Mouse (Mus musculus) kidney, adult 11 months (tissue): ENCODE results near the gene Apold1.

Experiments
- DNase-seq: peaks from one replicate; pipeline ENCODE4 v3.0.0; 2022

The Apold1 gene

DNA sequence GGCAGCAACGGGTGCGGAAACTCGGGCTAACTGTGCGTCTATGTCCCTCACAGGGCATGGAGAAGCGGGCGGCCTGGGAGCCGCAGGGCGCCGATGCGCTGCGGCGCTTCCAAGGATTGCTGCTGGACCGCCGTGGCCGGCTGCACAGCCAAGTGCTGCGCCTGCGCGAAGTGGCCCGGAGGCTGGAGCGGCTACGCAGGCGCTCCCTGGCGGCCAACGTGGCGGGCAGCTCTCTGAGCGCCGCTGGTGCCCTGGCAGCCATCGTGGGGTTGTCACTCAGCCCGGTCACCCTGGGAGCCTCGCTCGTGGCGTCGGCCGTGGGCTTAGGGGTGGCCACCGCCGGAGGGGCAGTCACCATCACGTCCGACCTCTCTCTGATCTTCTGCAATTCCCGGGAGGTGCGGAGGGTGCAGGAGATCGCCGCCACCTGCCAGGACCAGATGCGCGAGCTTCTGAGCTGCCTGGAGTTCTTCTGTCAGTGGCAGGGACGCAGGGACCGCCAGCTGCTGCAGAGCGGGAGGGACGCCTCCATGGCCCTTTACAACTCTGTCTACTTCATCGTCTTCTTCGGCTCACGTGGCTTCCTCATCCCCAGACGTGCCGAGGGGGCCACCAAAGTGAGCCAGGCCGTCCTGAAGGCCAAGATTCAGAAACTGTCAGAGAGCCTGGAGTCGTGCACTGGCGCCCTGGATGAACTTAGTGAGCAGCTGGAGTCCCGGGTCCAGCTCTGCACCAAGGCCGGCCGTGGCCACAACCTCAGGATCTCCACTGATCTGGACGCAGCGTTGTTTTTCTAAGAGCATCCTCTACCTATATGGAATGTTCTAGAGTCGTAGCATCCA is 2.2 kb downstream of the Apold1 start:
- DNase-seq, result peak; percentile 87

DNA sequence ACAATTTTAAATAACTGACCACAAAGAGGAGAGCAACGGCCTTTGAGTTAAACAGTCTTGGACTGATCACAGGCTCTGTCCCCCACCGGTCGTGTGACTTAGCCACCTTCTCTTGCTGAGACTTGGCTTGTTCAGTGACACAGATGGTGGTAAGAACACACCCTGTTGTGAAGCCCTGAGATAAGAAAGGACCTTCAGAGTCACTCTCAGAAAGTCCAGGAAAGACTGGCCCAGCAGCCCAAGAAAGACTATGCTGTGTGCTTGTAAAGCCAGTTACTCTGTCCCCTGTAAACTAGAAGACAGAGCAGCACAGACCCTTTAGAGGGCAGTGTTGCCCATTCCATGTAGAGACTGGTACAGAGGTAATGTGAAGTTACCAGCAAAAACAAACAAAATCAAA is 3.2 kb downstream of the Apold1 start:
- no peak for DNase-seq

DNA sequence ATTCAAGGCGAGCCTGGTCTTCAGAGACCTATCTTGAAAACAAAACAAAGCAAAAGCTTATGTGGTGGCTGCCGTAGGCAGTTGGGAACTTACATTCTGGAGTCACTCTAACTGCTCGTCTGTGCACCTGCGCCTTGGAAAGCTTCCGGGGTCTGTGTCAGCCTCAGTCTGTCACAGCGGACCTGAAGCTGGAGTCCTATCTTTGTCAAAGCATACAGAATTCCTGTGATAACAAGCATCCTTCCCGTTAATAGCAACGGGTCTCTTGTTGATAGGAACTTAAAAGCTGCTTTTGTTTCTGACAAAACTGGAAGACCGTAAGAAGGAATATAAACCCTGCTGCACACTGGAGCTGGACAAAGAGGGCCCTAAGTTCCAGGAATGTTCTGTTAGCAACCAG is 6.9 kb downstream of the Apold1 start:
- no peak for DNase-seq

DNA sequence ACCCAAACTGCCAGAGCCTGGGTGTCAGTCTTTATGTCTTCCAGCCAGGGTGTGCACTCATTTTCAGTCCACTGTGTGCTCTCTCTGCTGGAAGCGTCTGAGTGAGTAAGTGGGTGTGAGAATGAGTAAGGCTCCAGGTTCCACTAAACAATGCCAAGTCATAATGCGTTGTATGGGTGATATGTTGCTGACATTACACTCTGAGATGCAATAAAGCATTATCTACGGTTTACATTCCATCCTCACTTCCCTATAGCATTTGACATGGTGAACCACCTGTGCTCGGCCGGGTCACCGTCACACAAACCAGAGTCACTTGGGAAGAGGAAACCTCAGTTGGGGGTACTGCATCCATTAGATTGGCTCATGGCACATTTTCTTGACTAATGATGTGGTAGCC is 9.2 kb downstream of the Apold1 start:
- no peak for DNase-seq

DNA sequence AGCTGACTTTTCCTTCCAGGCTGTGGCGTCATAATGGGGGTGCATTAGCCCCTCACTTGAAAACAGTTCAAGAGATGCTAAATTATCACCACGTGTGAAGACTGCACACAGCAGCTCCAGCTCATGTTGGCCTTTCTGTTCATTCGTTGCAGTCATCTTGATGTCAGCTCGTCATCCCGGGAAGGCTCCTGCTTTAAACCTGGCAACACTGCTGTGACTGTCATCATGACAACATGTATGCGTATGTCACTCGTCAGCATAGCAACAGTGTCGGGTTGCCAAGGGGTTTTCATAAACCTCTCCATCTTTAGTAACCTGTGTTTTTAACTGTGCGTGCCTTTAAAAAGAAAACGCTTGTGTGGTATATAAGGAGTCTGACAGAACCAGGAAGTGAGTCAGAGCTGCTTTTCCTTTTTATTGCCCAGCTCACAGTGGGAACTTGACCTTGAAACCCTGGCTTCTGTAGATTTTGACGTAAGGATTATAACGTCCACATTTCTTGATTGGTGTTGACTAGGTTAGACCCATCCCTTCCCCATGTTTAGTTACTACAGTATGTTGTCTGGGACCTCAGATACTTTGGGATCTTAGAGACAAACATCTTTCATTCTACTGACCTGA is 12.6 kb downstream of the Apold1 start:
- DNase-seq, result no peak

DNA sequence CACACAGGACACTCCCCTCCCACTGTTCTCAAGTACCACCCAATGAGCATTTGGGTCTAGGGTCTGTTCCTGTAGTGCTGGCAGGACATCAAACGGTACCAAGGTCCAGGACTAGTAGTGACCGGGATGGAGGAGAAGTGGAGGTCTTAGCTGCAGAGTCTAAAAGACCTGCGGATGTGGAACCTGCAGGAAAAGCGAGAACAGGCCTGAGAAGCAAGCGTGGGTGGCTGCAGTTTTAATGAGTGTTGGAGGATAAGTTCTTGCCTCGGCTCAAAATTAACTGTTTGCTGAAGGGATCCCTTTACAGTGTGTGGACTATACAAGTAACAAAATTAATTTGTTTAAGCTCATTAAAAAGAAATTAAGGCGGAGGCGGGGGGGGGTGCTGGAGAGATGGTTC is 13.5 kb downstream of the Apold1 start:
- DNase-seq, result no peak

DNA sequence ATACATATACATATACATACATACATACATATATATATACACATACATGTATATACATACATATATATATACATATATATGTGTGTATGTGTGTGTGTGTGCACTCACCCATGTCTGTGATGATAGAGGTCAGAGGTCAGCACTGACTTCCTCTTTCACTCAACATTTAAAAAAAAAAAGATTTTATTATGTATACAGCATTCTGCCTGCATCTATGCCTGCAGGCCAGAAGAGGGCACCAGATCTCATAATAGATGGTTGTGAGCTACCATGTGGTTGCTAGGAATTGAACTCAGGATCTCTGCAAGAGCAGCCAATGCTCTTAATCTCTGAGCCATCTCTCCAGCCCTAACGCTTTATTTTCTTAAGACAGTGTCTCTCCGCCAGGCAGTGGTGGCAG is 15.4 kb downstream of the Apold1 start:
- DNase-seq, result no peak

DNA sequence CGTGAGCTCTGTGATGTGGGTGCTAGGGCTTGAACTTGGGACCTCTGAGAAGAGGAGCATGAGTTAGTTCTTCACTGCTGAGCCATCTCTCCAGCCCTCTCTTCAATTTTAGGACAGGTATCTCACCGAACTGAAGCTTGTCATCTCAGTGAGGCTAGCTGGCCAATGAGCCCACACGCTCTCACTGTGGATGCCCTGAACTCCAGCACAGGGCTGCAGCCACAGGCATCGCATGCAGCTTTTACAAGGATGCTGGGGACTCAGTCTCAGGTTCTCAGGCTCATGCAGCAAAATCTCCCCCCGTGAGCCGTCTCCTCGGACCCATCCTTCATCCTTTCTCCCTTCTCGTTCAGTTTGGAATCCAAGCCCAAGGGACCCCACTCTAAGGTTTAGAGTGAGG is 16.6 kb downstream of the Apold1 start:
- no peak for DNase-seq

DNA sequence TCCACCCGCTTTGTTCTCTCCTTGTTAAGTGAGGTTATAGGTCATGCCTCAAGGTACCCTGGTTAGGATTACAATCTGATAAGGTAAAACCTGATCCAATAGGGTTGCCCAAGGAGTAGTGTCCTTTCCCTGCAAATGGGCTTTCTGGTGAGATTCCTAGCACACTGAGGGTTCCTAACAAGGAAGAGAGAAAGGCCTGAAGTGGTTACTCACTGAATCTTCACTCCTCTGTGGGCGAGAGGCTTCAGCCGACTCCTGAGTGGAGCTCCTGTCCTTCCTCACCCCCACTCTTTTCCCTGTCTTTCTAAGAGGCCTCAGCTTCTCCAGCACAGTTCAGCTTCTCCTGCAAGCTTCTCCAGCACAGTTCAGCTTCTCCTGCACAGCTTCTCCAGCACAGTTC is 17.3 kb downstream of the Apold1 start:
- DNase-seq, result no peak

DNA sequence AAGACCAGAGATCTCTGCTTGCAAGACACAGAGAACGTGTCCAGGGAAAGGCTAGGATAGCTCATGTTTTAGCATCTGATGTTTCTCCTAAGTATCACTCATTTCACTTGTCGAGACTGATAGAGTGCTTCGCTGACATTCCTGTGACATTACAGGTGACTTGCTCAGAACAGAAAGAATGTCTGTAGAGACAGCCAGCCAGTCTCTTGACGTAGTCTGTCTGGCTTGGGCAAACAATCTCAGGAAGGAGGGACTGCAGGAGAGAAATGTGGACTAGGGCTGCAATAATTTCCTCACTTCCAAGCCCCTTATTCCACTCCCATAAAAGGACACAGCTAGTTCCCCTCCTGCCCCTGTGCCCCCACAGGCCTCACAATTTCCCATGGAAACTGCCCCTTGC is 18.8 kb downstream of the Apold1 start:
- no peak for DNase-seq

DNA sequence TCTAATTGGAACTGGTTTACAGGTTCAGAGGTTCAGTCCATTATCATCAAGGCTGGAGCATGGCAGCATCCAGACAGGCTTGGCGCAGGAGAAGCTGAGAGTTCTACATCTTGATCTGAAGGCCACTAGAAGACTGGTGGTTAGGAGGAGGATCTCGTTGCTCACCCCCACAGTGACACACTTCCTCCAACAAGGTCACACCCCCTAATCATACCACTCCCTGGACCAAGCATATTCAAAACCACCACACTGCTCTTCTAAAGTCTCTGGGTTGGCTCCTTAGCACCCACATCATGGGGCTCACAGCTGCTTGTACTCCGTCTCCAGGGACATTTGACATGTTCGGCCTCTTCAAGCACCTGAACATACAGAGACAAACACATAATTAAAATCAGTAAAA is 20.5 kb downstream of the Apold1 start:
- DNase-seq, result no peak

DNA sequence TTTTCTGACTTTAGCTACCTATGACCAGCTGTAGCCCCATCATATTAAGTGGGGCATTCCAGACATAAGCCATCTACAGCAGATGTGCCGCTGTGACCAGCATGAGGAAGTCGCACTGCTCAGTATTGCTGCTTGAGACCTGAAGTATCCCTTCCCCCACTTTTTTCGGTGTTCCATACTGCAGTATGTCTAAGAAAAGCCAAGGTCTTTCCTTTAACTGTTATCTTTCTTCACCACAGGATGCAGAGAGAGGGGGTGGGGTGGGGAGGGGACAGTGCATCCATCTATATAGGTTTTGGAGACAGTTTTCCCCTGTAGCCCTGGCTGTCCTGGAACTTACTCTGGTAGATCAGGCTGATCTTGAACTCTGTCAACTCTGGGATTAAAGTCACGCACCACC is 24.9 kb downstream of the Apold1 start:
- no peak for DNase-seq

DNA sequence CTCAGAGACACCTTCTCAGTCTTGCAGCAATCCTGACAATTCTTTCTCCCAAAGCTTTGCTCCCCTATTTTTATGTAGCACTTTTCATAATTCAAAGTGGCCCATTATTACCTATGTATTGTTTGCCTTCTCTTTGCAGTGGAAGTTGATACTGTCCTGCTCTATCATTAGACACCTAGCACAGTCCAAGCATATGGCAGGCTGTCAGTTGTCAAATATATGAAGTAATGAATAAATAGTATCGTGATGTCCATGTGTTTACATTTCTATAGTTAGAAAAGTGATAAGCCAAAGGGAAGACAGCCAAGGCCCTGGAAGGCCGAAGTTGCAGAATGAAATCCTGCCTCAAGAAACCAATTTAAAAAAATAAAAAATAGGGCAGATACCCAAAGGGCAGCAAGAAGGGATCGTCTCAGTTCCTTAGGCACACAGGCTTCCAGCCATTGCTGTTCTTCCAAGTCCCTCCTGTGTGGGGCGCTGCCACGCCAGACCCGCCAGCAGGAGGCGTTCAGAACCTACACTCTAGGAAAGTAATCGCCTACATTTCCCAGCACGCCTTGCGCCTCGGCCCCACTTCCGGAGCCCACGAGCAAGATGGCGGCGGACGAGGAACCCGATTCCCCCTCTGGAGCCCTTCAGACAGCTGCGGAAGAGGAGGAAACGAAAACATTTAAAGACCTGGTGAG is 29.7 kb downstream of the Apold1 start, which contains the start of gene Ddx47:
Gene Ddx47 (plus strand): TSS at position 565 of the 686 bp plus-strand sequence.
- DNase-seq, result peak; percentile 93

DNA sequence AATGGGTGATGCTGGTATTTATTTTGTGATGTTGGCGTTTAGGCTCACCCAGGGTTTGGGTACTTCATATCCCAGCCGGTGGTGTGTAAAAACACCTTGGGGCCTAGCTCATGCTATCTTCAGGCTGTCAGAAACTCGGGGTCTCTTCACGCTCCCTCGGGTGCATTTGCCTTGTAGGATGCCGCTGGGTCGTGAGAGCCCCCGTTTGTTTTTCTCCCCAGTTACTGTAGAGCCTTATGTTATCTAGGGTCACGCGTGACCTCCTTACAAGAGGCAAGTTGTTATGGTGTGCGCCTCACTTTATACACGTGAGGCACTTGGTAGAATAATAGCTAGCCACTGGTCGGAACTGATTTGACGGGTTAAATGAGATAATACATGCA is 30.2 kb downstream of the Apold1 start:
- DNase-seq, result no peak

DNA sequence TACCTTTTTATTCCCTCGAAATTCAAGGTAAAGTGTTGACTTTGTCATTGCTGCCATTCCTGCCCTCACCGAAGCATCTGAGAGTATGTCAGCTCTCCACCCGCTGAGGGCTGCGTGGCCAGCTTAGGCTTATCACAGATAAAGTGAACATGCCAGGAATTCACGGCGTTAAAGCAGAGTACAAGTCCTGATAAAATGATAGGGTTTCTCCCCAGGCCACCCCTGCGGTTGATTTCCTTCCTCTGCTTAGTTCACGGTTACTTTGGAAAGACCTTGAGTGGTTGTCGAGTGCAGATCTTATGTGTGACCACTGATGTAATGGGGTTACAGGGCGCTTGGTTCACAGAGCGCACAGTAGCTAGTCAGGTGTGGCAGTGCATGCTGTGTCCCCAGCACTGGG is 35.7 kb downstream of the Apold1 start:
- no peak for DNase-seq

DNA sequence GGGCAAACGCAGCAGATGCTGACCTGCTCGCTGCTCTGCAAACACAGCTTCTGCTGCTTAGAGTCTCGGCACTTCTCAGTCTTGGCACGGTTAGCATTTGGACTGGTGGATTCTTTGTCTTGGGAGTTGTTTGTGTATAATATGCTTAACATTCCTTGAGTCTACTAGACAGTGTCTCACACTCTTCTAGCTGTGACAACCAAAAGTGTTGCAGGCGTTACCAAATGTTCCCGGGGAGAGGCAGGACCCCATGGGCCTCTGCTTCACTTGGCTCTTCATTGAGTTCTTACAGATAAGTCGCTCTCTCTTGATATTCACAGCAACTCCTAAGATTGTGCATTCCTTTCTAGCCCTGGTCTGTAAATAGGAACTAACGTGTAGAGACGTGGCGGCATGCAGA is 38.0 kb downstream of the Apold1 start:
- no peak for DNase-seq

DNA sequence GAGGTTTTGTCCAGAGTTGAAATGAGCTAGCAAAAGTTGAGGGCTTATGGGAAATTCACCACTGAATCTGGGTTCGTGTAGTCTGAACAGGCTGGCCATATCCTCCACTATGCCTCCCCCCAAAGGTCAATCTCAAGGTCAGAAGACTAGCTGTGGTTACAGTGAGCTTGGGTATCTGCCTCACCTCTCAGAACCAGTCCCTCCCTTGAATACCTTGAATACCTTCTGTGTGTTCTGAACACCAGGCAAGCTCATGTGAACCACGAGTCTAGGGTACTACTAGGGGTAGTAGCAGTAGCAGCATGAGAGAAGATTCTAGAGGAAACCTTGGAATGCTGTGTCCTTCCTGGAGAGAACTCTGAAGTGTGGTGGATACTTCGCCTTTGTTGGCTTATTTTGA is 40.1 kb downstream of the Apold1 start:
- no peak for DNase-seq

DNA sequence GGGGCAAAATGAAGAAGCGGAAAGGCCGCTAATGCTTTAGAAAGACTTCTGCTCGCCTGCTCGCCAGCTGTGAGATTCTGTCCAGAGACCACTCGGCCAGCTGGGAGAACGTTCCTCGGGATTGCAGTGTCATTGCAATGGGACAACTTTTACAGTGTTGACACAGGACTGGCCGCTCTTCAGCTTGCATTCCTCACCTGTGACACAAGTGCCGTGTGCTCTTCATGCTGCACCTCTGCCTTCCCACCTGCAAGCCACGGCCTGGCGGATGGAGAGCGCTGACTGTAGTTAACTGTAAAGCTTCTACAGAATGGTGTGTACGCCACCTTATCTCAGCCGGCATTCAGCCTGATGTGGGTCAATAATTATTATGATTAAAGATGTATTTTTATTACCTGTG is 41.9 kb downstream of the Apold1 start:
- no peak for DNase-seq

DNA sequence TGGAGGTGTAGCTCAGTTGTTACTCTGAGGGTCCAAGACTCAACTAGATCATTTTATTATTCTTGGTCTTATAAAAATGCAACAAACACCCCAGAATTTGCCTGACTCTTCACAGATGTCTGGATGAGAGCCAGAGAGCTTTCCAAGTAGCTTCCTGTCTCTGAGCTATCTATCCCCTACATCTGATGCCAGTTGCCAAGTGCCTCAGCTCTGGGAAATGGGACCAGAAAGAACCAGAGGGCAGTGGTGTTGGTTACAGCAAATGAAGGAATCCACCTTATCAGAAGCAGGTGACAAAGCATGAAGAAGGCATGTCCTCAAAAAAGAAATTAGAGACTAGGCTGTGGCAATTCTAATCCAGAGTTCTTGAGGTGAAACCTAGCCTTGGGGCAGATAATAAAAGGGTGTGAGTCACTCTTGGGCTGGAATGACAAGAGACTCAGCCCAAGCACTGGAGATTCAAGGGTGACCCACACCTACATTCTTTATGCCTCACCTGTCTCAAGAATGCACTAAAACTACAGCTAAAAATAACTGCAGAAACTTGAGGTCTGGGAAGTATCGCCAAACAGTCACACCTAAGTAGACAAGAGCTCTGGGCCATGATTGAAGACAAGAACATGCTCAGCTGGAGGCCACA is 43.4 kb downstream of the Apold1 start:
- no peak for DNase-seq

DNA sequence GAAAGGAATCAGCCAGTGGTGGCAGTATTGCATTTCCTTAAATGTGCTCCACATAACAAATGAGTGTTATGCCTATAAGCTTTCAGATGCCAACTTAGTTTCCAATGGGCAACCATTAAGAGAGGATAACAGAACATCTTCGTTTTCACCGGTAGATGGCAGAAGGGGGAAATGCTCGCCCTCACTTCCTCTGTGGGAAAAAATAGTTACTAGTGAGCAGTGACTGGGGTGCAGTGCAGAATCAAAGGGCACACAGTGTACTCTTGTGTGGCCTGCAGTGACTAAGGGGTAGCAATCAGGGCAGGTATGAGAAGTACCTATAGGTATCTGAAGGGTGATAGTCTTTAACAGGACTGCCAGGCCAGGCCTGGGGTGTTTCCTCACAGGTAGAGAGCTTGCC is 44.7 kb downstream of the Apold1 start:
- DNase-seq, result no peak

DNA sequence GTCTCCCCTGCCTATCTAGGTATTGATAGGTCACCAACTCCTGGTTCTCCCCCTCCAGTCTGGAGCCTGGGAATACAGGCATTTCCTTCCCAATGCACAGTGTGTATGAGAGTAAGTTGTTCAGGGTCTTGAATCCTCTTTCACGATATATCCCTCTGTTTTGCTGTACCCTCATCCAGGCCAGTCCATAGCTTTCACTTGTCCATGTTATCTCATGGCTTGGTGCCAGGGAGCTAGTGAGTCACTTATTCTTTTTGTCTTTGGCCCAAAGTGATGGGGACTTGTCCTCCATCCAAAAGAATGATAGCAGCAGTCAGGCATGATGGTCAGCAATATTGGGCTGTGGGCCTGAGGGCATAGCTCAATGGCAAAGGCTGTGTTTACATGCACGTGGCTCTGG is 45.2 kb downstream of the Apold1 start:
- no peak for DNase-seq

DNA sequence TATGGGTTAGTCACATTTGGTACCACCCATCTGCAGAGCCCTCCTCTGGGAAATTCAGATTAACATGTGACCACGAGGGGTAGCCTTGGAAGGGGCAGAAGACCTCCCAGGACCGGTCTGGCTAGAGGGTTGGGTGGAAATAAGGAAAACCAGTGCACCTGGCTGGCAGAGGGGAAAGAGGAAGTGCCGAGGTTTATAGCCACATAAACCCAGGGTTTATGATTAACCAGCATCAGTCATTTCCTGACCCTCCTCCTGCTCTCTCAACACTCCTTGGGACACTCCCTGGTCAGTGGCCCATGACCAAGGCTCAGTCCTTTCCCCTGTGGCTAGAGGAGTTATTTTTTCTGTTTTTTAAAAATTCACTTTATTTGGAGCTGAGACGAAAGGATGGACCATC is 47.7 kb downstream of the Apold1 start:
- DNase-seq, result peak; percentile 68
